Mouse (Mus musculus): ENCODE measurements around the gene Ppm1g. TPM values are rescaled to one million over a fixed set of nuclear protein-coding genes. Genes with fewer than 3 reads are reported as not detected.

Ppm1g gene
- polyA plus RNA-seq (2014; fragmentation: Illumina TruSeq; extraction: RNeasy Lipid Tissue Mini Kit (QIAGEN cat#74804); ENCODE audit: low read depth, low replicate concordance) = 206 TPM

GRCm38 (mm10) chr5:31220448-31221303 lies at the start of gene Ppm1g:
TSS of gene Ppm1g (minus strand) at chr5:31220687.

GRCm38 (mm10) chr5:31251541-31252101 lies 31.1 kb upstream of the Ppm1g start, which contains the start of gene Krtcap3:
TSS of gene Krtcap3 (plus strand) at chr5:31251691.

GRCm38 (mm10) chr5:31240637-31241521 lies 20.4 kb upstream of the Ppm1g start, which contains the start of the genes Nrbp1 and Gm9970:
TSS of gene Nrbp1 (plus strand) at chr5:31240864.
TSS of gene Gm9970 (minus strand) at chr5:31241232.

GRCm38 (mm10) chr5:31201742-31202590 lies 18.5 kb downstream of the Ppm1g start, which contains the start of gene Zfp513:
TSS of gene Zfp513 (minus strand) at chr5:31202303.

GRCm38 (mm10) chr5:31192939-31193630 lies 27.4 kb downstream of the Ppm1g start, which contains the start of the genes Snx17 and Eif2b4:
TSS of gene Snx17 (plus strand) at chr5:31193227.
TSS of gene Eif2b4 (minus strand) at chr5:31193430.

GRCm38 (mm10) chr5:31179766-31180630 lies 40.5 kb downstream of the Ppm1g start, which contains the start of the genes Gm29609 and Gtf3c2:
TSS of gene Gm29609 (minus strand) at chr5:31179911.
TSS of gene Gtf3c2 (minus strand) at chr5:31180144.

GRCm38 (mm10) chr5:31154152-31154553 lies 66.3 kb downstream of the Ppm1g start, which contains the start of gene Mpv17:
TSS of gene Mpv17 (minus strand) at chr5:31154251.

Other genes with a start within 250 kb of the Ppm1g start
- 28.7 TPM for gene Atraid, start 172.4 kb downstream of the Ppm1g start, polyA plus RNA-seq (2014; fragmentation: Illumina TruSeq; extraction: RNeasy Lipid Tissue Mini Kit (QIAGEN cat#74804); ENCODE audit: low read depth, low replicate concordance)
- gene Slc5a6, start 171.8 kb downstream of the Ppm1g start, polyA plus RNA-seq (2014; fragmentation: Illumina TruSeq; extraction: RNeasy Lipid Tissue Mini Kit (QIAGEN cat#74804); ENCODE audit: low read depth, low replicate concordance) = 0.84 TPM
- 0.66 TPM for gene Cad, start 165.9 kb downstream of the Ppm1g start, polyA plus RNA-seq (2014; fragmentation: Illumina TruSeq; extraction: RNeasy Lipid Tissue Mini Kit (QIAGEN cat#74804); ENCODE audit: low read depth, low replicate concordance)
- gene Dnajc5g, start 114.4 kb downstream of the Ppm1g start, polyA plus RNA-seq (2014; fragmentation: Illumina TruSeq; extraction: RNeasy Lipid Tissue Mini Kit (QIAGEN cat#74804); ENCODE audit: low read depth, low replicate concordance) = 281 TPM
- 2.0 TPM for gene Slc30a3, start 112.5 kb downstream of the Ppm1g start, polyA plus RNA-seq (2014; fragmentation: Illumina TruSeq; extraction: RNeasy Lipid Tissue Mini Kit (QIAGEN cat#74804); ENCODE audit: low read depth, low replicate concordance)
- not detected for gene Trim54, start 104.0 kb downstream of the Ppm1g start, polyA plus RNA-seq (2014; fragmentation: Illumina TruSeq; extraction: RNeasy Lipid Tissue Mini Kit (QIAGEN cat#74804); ENCODE audit: low read depth, low replicate concordance)
- not detected for gene Ucn, start 81.9 kb downstream of the Ppm1g start, polyA plus RNA-seq (2014; fragmentation: Illumina TruSeq; extraction: RNeasy Lipid Tissue Mini Kit (QIAGEN cat#74804); ENCODE audit: low read depth, low replicate concordance)
- gene Mpv17, start 66.4 kb downstream of the Ppm1g start, polyA plus RNA-seq (2014; fragmentation: Illumina TruSeq; extraction: RNeasy Lipid Tissue Mini Kit (QIAGEN cat#74804); ENCODE audit: low read depth, low replicate concordance) = 6.5 TPM
- gene Gm29609, start 40.8 kb downstream of the Ppm1g start, polyA plus RNA-seq (2014; fragmentation: Illumina TruSeq; extraction: RNeasy Lipid Tissue Mini Kit (QIAGEN cat#74804); ENCODE audit: low read depth, low replicate concordance) = 0.34 TPM
- 49.1 TPM for gene Gtf3c2, start 40.5 kb downstream of the Ppm1g start, polyA plus RNA-seq (2014; fragmentation: Illumina TruSeq; extraction: RNeasy Lipid Tissue Mini Kit (QIAGEN cat#74804); ENCODE audit: low read depth, low replicate concordance)
- 20.1 TPM for gene Snx17, start 27.5 kb downstream of the Ppm1g start, polyA plus RNA-seq (2014; fragmentation: Illumina TruSeq; extraction: RNeasy Lipid Tissue Mini Kit (QIAGEN cat#74804); ENCODE audit: low read depth, low replicate concordance)
- 7.0 TPM for gene Eif2b4, start 27.3 kb downstream of the Ppm1g start, polyA plus RNA-seq (2014; fragmentation: Illumina TruSeq; extraction: RNeasy Lipid Tissue Mini Kit (QIAGEN cat#74804); ENCODE audit: low read depth, low replicate concordance)
- 2.7 TPM for gene Zfp513, start 18.4 kb downstream of the Ppm1g start, polyA plus RNA-seq (2014; fragmentation: Illumina TruSeq; extraction: RNeasy Lipid Tissue Mini Kit (QIAGEN cat#74804); ENCODE audit: low read depth, low replicate concordance)
- gene Nrbp1, start 20.2 kb upstream of the Ppm1g start, polyA plus RNA-seq (2014; fragmentation: Illumina TruSeq; extraction: RNeasy Lipid Tissue Mini Kit (QIAGEN cat#74804); ENCODE audit: low read depth, low replicate concordance) = 56.3 TPM
- not detected for gene Gm9970, start 20.5 kb upstream of the Ppm1g start, polyA plus RNA-seq (2014; fragmentation: Illumina TruSeq; extraction: RNeasy Lipid Tissue Mini Kit (QIAGEN cat#74804); ENCODE audit: low read depth, low replicate concordance)
- gene Krtcap3, start 31.0 kb upstream of the Ppm1g start, polyA plus RNA-seq (2014; fragmentation: Illumina TruSeq; extraction: RNeasy Lipid Tissue Mini Kit (QIAGEN cat#74804); ENCODE audit: low read depth, low replicate concordance) = 0.73 TPM
- gene Ift172, start 70.4 kb upstream of the Ppm1g start, polyA plus RNA-seq (2014; fragmentation: Illumina TruSeq; extraction: RNeasy Lipid Tissue Mini Kit (QIAGEN cat#74804); ENCODE audit: low read depth, low replicate concordance) = 165 TPM
- gene Fndc4, start 75.4 kb upstream of the Ppm1g start, polyA plus RNA-seq (2014; fragmentation: Illumina TruSeq; extraction: RNeasy Lipid Tissue Mini Kit (QIAGEN cat#74804); ENCODE audit: low read depth, low replicate concordance) = 1.2 TPM
- gene Gckr, start 76.8 kb upstream of the Ppm1g start, polyA plus RNA-seq (2014; fragmentation: Illumina TruSeq; extraction: RNeasy Lipid Tissue Mini Kit (QIAGEN cat#74804); ENCODE audit: low read depth, low replicate concordance) = 0.48 TPM
- 14.6 TPM for gene Zfp512, start 231.7 kb upstream of the Ppm1g start, polyA plus RNA-seq (2014; fragmentation: Illumina TruSeq; extraction: RNeasy Lipid Tissue Mini Kit (QIAGEN cat#74804); ENCODE audit: low read depth, low replicate concordance)

Measured in testis, adult 10 weeks (tissue).